Mouse (Mus musculus) midbrain, embryonic 11.5 days (tissue): ENCODE data around the gene Esx1. TPM values are rescaled to one million over a fixed set of nuclear protein-coding genes. Genes with fewer than 3 reads are reported as not detected.
A peak's percentile ranks its signal among the peaks of the same experiment; 100 is the strongest.

Source experiments
- ATAC-seq: fragments of 200-750 bp; cut with Nextera tagmentation; 2 replicates; pipeline ENCODE4 v1.8.0; 2017; ENCODE audit warnings: moderate TSS enrichment, moderate library complexity; ENCODE audit not compliant: low FRiP score
- DNase-seq: peaks from one replicate; pipeline ENCODE4 v3.0.0; 2015; ENCODE audit warnings: low spot score; ENCODE audit errors: missing footprints
- H3K27ac ChIP-seq: fragments of 300-500 bp; sonication (generic); 2 replicates; pipeline ENCODE4 v1.5.1; 2014; ENCODE audit warnings: low read depth, low read length
- H3K27me3 ChIP-seq: fragments of 300-500 bp; sonication (generic); 2 replicates; pipeline ENCODE4 v1.6.1; 2014; ENCODE audit warnings: mild to moderate bottlenecking, low read length, moderate library complexity, mixed read lengths; ENCODE audit not compliant: control insufficient read depth, insufficient read depth
- H3K36me3 ChIP-seq: fragments of 300-500 bp; sonication (generic); 2 replicates; pipeline ENCODE4 v1.6.1; 2014; ENCODE audit warnings: mild to moderate bottlenecking, low read length, moderate library complexity, mixed read lengths; ENCODE audit not compliant: control insufficient read depth, insufficient read depth
- H3K4me1 ChIP-seq: fragments of 300-500 bp; sonication (generic); 2 replicates; pipeline ENCODE4 v1.6.1; 2014; ENCODE audit warnings: low read length; ENCODE audit not compliant: control insufficient read depth, insufficient read depth
- H3K4me2 ChIP-seq: fragments of 300-500 bp; sonication (generic); 2 replicates; pipeline ENCODE4 v1.6.1; 2014; ENCODE audit warnings: mild to moderate bottlenecking, moderate library complexity
- H3K4me3 ChIP-seq: fragments of 300-500 bp; sonication (generic); 2 replicates; pipeline ENCODE4 v1.5.1; 2014; ENCODE audit warnings: low read depth, low read length
- H3K9ac ChIP-seq: fragments of 300-500 bp; sonication (generic); 2 replicates; pipeline ENCODE4 v1.6.1; 2014; ENCODE audit warnings: low read length
- H3K9me3 ChIP-seq: fragments of 300-500 bp; sonication (generic); 2 replicates; pipeline ENCODE4 v1.6.1; 2016; ENCODE audit warnings: low read length; ENCODE audit not compliant: control insufficient read depth
- WGBS: fragments of 180-500 bp; shearing (Covaris S2); extraction: QIAGEN DNeasy Blood & Tissue Kit; methylation state at CpG from one replicate; pipeline ENCODE4 v1.1.7; 2014; 5-methylcytosine and 5-hydroxymethylcytosine counted together
- polyA plus RNA-seq: library from polyadenylated mRNA; unstranded; fragments of >200 nt; fragmentation: Nextera tagmentation; extraction: Ambion mirVana; gene quantifications from 2 replicates; pipeline ENCODE4 v1.2.1, GENCODE M21; 2014

Esx1 gene
- not detected in 2 replicates for polyA plus RNA-seq

GRCm38 (mm10) chrX:137121718-137122117 lies at the start of gene Esx1:
Gene Esx1 (minus strand): TSS chrX:137122083.
- DNase-seq (peak; percentile 87), ATAC-seq (no peak)
- Histone ChIP-seq H3K4me1 (no peaks in the 10 kb centered on the region), H3K4me2 (no peak within 1 kb of the TSS), H3K9ac (no peak within 1 kb of the TSS), H3K36me3 (no peaks in the 10 kb centered on the region), H3K27ac (no peak within 1 kb of the TSS), H3K4me3 (peak within 1 kb of the TSS; percentile 7; the same call in 1 of the 2 replicates), H3K9me3 (no peaks in the 10 kb centered on the region), H3K27me3 (peaks cover 74% of the 10 kb centered on the region)
- 23% methylated on average over 21 of the region's 21 CpGs for WGBS

- DNase-seq, result no peak
- Histone ChIP-seq H3K9me3 (no peaks in the 10 kb centered on the region), H3K36me3 (no peaks in the 10 kb centered on the region), H3K4me1 (no peaks in the 10 kb centered on the region), H3K4me2 (no peak overlapping the region), H3K4me3 (no peak overlapping the region), H3K27me3 (no peaks in the 10 kb centered on the region), H3K27ac (no peak overlapping the region), H3K9ac (no peak overlapping the region)
- 43% methylated on average over 7 of the region's 7 CpGs for WGBS
- no peak for ATAC-seq
Measured at GRCm38 (mm10) chrX:137170021-137170420, 48.1 kb upstream of the Esx1 start.

- Histone ChIP-seq H3K36me3 (no peaks in the 10 kb centered on the region), H3K27ac (no peak overlapping the region), H3K9me3 (no peaks in the 10 kb centered on the region), H3K4me3 (no peak overlapping the region), H3K9ac (no peak overlapping the region), H3K4me2 (no peak overlapping the region), H3K4me1 (no peaks in the 10 kb centered on the region), H3K27me3 (no peaks in the 10 kb centered on the region)
- ATAC-seq (no peak), DNase-seq (no peak)
- WGBS, result 81% methylated on average over 7 of the region's 7 CpGs
Measured at GRCm38 (mm10) chrX:137167658-137168057, 45.8 kb upstream of the Esx1 start.

GRCm38 (mm10) chrX:137165621-137166020 lies 43.7 kb upstream of the Esx1 start:
- WGBS, result 93% methylated on average over 3 of the region's 3 CpGs
- Histone ChIP-seq H3K27ac (no peak overlapping the region), H3K36me3 (no peaks in the 10 kb centered on the region), H3K9ac (no peak overlapping the region), H3K27me3 (no peaks in the 10 kb centered on the region), H3K4me3 (no peak overlapping the region), H3K4me2 (no peak overlapping the region), H3K4me1 (no peaks in the 10 kb centered on the region), H3K9me3 (no peaks in the 10 kb centered on the region)
- no peak for ATAC-seq
- no peak for DNase-seq

- Histone ChIP-seq H3K9me3 (no peaks in the 10 kb centered on the region), H3K4me2 (no peak overlapping the region), H3K9ac (no peak overlapping the region), H3K27me3 (no peaks in the 10 kb centered on the region), H3K4me3 (no peak overlapping the region), H3K36me3 (no peaks in the 10 kb centered on the region), H3K4me1 (no peaks in the 10 kb centered on the region), H3K27ac (no peak overlapping the region)
- ATAC-seq (no peak), DNase-seq (no peak)
- WGBS, result 69% methylated on average over 1 of the region's 1 CpGs
Measured at GRCm38 (mm10) chrX:137162700-137163099, 40.8 kb upstream of the Esx1 start.

- no peaks in the 10 kb centered on the region for H3K9me3 ChIP-seq
- no peak overlapping the region for H3K4me2 ChIP-seq
- H3K9ac ChIP-seq, result no peak overlapping the region
- H3K36me3 ChIP-seq, result no peaks in the 10 kb centered on the region
- DNase-seq (no peak), ATAC-seq (no peak)
- no peak overlapping the region for H3K27ac ChIP-seq
- WGBS, result 73% methylated on average over 3 of the region's 3 CpGs
- no peak overlapping the region for H3K4me3 ChIP-seq
- no peaks in the 10 kb centered on the region for H3K4me1 ChIP-seq
- no peaks in the 10 kb centered on the region for H3K27me3 ChIP-seq
Measured at GRCm38 (mm10) chrX:137160971-137161370, 39.1 kb upstream of the Esx1 start.

GRCm38 (mm10) chrX:137149050-137149449 lies 27.2 kb upstream of the Esx1 start:
- H3K27me3 ChIP-seq, result no peaks in the 10 kb centered on the region
- H3K9ac ChIP-seq, result no peak overlapping the region
- H3K36me3 ChIP-seq, result no peaks in the 10 kb centered on the region
- no peak overlapping the region for H3K27ac ChIP-seq
- DNase-seq (no peak), ATAC-seq (no peak)
- no peaks in the 10 kb centered on the region for H3K9me3 ChIP-seq
- H3K4me1 ChIP-seq, result no peaks in the 10 kb centered on the region
- H3K4me2 ChIP-seq, result no peak overlapping the region
- H3K4me3 ChIP-seq, result no peak overlapping the region
- WGBS, result 86% methylated on average over 11 of the region's 11 CpGs

- Histone ChIP-seq H3K9ac (no peak overlapping the region), H3K4me2 (no peak overlapping the region), H3K4me1 (no peaks in the 10 kb centered on the region), H3K36me3 (no peaks in the 10 kb centered on the region), H3K27ac (no peak overlapping the region), H3K4me3 (no peak overlapping the region), H3K27me3 (no peaks in the 10 kb centered on the region), H3K9me3 (no peaks in the 10 kb centered on the region)
- no peak for ATAC-seq
- DNase-seq, result no peak
- 30% methylated on average over 4 of the region's 4 CpGs for WGBS
Measured at GRCm38 (mm10) chrX:137144674-137145073, 22.8 kb upstream of the Esx1 start.

- Histone ChIP-seq H3K4me2 (no peak overlapping the region), H3K9me3 (no peaks in the 10 kb centered on the region), H3K4me3 (no peak overlapping the region), H3K36me3 (no peaks in the 10 kb centered on the region), H3K4me1 (no peaks in the 10 kb centered on the region), H3K27ac (no peak overlapping the region), H3K27me3 (no peaks in the 10 kb centered on the region), H3K9ac (no peak overlapping the region)
- DNase-seq, result no peak
- no peak for ATAC-seq
- 86% methylated on average over 4 of the region's 4 CpGs for WGBS
Measured at GRCm38 (mm10) chrX:137143726-137144125, 21.8 kb upstream of the Esx1 start.

- no peak overlapping the region for H3K4me2 ChIP-seq
- H3K27ac ChIP-seq, result no peak overlapping the region
- H3K4me1 ChIP-seq, result no peaks in the 10 kb centered on the region
- ATAC-seq (no peak), DNase-seq (no peak)
- H3K36me3 ChIP-seq, result no peaks in the 10 kb centered on the region
- H3K27me3 ChIP-seq, result no peaks in the 10 kb centered on the region
- H3K9ac ChIP-seq, result no peak overlapping the region
- 27% methylated on average over 2 of the region's 2 CpGs for WGBS
- H3K9me3 ChIP-seq, result no peaks in the 10 kb centered on the region
- no peak overlapping the region for H3K4me3 ChIP-seq
Measured at GRCm38 (mm10) chrX:137142546-137142945, 20.7 kb upstream of the Esx1 start.
